Mouse (Mus musculus): ENCODE data around the gene Car5a.
A peak's percentile ranks its signal among the peaks of the same experiment; 100 is the strongest.

Gene Car5a

DNA sequence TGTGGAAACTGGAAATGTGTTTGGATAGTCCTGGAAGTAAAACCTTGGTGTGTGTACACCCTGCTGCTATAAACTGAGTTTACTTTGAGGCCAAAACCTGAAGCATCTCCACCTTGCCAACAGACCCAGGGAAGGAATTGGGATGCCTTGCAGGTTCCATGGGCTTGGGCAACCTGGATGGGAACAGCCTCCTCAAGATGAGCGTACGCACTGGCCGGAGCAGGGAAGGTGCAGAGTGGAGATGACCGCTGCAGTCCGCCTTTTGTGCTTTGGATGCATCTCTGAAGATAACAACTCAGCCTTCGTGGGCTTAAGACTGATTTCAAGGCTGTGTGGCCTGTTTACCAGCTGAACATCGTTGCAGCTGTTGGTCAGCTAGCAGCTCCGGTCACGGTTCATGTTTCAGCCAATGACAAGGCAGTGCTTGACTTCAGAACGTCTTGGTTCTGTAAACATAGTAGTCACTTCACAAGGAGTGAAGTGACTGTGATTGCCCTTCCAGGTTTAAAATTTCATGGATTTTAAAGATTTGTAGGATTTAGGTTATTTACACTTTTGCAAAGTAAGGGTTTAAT is 10.4 kb upstream of the Car5a start:
- DNase-seq = no peak

DNA sequence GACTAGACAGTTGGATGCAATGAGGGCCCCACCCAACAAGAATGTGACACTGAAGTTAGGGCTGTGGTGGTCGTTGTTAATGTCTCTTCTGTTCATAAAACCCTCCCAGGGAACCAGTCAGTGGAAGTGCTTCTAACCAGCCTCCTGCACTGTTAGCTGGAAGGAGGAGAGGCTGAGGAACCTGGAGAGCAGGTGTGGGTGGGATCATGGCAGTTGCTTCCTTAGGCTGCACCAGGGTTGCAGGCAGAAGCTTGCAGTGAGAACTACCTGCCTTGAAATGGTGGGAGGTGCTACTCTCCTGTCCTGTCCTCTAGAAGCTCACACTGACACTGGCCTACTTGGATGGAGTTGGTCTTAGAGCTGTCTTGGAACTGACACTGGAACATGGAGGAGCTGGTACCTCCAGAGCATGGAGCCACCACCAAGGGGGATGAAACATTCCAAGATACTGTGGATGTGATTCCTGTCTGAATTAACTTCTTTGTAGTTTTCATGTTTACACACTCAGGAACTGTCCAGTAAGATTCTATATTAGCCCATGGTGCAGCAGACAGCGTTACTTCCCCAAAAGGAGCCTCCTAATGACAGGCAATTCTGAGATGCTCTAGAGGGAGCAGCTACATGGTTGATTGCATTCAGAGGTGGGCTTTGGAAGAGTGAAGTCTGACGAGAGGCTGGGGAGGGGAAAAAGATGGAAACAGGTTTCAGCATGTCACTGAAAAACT is 9.3 kb upstream of the Car5a start:
- DNase-seq = no peak

- DNase-seq = no peak
Measured at GRCm38 (mm10) chr8:121952800-121953199, 8.1 kb upstream of the Car5a start.

DNA sequence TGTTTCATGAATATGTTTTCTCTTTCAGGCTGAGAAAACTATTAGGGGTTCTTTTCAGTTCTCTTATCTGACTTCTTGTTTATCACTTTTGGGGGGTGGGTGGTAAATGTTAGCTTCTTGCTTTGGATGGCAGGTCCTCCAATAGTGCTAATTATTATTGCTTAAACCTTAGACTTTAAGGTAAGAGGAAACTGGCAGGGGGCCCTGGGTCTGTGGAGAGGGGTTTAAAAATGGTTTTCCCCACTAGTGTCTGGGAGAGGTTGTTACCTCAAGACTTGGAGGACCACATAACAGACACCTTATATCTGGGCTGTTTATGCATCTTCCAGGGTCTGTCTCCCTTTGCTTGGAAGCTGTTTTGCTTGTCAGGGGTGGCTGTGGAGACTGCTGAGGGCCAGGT is 7.4 kb upstream of the Car5a start:
- no peak for DNase-seq

DNA sequence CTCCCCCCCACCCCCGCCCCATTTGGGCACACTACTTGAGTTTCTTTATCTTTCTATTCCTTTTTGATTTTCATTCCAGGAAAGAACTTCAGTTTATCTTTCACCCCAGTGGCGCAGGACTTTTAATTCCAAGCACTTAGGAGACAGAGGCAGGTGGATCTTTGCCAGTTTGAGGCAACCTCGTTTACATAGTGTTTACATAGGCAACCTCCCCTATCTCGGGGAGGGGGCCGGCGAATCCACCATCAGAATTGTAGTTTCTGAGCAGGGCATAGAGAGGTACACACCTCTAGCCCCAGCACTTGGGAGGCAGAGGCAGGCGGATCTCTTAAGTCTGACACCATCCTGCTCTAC is 6.9 kb upstream of the Car5a start:
- DNase-seq = no peak

GRCm38 (mm10) chr8:121950749-121951655 is 6.3 kb upstream of the Car5a start:
- DNase-seq = peak; percentile 63

- DNase-seq = peak; percentile 99
Measured at GRCm38 (mm10) chr8:121949941-121950748, 5.4 kb upstream of the Car5a start.

- no peak for DNase-seq
Measured at GRCm38 (mm10) chr8:121949222-121949800, 4.6 kb upstream of the Car5a start, which contains the start of gene Banp. Gene Banp, plus strand, starts transcription at chr8:121949750.

DNA sequence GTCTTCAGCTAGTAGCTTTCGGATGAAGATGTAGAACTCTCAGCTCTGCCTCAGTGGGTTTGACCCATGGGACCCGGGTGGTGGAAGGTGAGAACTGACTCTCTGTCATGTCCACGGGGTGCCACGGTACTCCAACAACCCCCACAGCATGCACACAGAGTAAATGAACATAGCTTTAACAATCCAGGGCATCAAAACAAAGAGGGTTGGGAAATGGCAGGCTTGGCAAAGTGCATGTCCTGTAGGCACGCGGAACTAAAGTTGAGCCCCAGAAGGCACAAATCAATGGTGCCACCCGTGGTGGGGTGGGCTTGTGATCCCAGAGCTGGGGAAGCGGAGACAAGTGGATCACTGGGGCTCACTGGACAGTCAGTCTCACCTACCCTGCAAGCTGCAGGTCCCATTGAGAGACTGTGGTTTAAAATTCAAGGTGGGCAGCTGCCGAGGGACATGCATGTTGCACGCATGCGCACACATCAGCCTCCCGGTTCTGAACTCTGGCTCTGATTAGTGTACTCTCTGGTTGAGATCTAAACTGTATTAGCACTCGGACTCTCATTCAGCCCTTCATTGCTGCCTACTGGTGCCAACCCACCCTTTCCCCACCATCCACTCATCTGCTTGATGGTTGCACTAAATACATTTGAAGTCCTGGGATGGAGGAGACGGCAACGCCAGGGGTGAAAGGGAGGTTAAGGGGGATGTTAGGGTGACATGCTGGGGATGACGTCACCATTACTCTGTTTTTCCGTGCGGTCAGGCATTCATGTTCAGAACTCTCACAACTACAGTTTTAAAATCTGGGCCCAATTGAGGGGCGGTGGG is 3.8 kb upstream of the Car5a start:
- no peak for DNase-seq

DNA sequence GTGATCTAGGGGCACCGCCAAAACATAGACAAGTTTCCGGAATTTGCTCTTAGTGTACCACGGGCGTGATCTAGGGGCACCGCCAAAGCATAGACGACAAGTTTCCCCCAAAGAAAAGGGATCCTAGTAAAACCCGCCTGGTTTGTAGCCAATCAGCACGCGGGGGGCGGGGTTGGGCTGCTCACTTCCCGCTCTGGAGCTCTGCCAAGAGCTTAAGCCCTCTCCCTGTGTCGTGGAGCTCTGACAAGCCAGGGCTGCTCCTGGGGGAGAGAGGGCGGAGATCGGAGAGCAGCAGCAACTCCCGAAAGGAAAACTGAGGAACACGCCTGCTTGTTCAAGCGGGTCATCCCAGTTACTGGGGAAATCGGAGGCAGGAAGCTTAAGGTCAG is 3.0 kb upstream of the Car5a start:
- DNase-seq = peak; percentile 93

- DNase-seq = no peak
Measured at GRCm38 (mm10) chr8:121947047-121947752, 2.5 kb upstream of the Car5a start.

DNA sequence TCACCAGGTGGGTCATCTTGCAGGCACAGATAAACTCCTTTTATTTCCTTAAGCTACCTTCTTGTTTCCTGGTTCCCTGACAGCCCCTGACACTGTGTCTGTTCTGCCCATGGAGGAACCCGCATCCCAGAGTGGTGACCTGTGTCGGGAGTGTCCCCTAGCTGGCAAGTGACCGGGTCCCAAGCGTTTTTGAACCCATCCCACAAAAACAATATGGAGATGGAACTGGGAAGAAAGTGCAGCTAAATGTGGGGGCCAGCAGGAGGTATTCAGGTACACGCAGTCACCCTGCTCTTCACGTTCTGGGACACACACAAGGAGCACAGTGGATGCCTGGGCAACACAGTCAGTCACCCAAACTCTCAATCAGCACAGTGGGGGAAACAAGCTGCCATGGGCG is 1.6 kb upstream of the Car5a start:
- no peak for DNase-seq

DNA sequence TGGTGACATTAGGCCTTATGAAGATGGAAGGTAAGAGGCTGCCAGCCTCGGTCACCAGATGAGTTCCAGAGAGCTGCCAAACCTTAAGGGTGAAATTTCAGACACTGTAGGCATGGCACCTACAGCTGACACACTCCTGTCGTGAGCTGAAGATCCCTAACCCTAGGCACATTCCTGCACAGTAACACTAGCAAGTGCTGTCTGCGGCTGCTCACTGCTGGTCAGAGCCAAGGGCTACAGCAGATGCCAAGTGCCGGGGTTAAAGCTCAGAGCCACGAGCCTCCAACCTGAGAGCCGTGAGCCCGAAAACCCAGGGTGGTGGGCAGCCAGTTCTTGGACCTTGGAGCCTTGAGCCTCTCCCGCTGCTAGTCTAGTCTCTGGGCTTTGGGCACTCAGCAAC is 988 bp downstream of the Car5a start:
- no peak for DNase-seq

- DNase-seq = no peak
Measured at GRCm38 (mm10) chr8:121943057-121943540, 1.6 kb downstream of the Car5a start.

DNA sequence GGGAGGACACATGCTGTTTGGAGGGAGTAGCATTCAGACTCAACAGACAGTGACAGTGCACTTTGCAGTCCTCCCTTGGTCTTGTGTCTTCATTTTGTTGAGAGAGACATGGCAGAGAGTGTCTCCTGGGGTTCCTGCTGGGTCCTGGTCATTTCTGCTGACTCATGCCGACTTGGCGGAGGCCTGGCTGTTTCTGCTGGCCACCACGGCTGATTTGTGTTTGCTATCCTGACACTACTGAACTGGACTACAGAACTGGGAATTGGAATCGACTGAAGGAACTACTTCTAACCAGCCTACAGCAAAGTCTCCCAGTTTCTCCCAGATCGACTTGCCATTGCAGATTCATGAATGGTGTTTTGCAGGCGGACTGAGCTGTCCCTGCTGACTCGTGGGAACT is 6.0 kb downstream of the Car5a start:
- DNase-seq = no peak

GRCm38 (mm10) chr8:121936391-121936790 is 8.3 kb downstream of the Car5a start:
- peak; percentile 51 for DNase-seq

GRCm38 (mm10) chr8:121935341-121936294 is 9.1 kb downstream of the Car5a start:
- peak; percentile 40 for DNase-seq

DNA sequence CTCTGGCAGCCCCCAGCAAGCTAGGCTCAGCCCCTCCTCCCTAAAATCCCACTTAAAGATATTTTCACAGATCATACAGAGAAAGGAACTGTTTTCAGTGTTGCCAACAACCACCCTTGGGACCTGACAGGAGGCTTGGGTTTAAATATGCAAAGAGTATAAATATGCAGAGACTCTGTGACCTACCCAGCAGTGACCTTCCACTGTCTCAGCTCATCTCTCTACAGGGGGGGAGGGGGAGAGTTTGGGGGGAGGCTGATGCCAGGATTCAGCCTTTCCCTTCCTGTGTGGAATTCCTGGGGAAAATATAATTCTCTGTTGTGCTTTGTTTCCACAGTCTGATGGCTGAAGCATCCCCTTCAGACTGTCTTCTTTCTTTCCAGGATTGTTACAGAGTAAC is 9.8 kb downstream of the Car5a start:
- DNase-seq = no peak

GRCm38 (mm10) chr8:121934506-121934905 is 10.2 kb downstream of the Car5a start:
- DNase-seq = peak; percentile 54
